Mouse (Mus musculus): ENCODE data around the gene Phldb3. TPM values are rescaled to one million over a fixed set of nuclear protein-coding genes. Genes with fewer than 3 reads are reported as not detected.

Gene Phldb3
- total RNA-seq, 2 experiments from 2014 or later = 0.85 TPM; not detected in 1

DNA sequence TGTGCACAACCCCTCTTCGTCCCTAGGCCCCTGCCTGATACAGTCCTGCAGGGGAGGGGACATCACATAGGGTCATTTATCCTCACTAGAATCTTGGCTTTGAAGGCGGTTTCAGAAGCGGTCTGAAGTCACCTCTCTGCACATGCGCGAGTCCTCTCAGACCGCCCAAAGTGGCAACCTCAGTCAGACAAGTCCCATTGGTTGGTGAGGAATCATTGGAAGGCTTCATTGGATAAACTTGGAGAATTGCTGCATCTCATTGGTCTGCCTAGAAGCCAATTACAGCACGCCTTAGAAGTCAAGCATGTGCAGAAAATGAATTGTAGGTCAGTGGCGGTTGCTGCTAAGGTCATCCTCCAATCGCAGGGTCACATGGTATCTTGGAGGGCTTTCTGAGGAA, 66.0 kb downstream of the Phldb3 start, which contains the start of gene Tex101:
TSS of gene Tex101 (minus strand) at position 101 of the 400 bp plus-strand sequence.
- ATAC-seq (replicated peaks; ENCODE audit: low FRiP score, poor library complexity, severe bottlenecking) = no peak

Other genes with a start within 250 kb of the Phldb3 start
- 102 and 125 TPM in 2 replicates for gene Kcnn4, start 240.5 kb upstream of the Phldb3 start, total RNA-seq (2015; ENCODE audit: low replicate concordance)
- 244 and 272 TPM in 2 replicates for gene Kcnn4, start 240.5 kb upstream of the Phldb3 start, total RNA-seq (2017; ENCODE audit: low replicate concordance)
- 9.6 and 11.1 TPM in 2 replicates for gene Smg9, start 211.1 kb upstream of the Phldb3 start, total RNA-seq (2015; ENCODE audit: low replicate concordance)
- 13.3 and 16.0 TPM in 2 replicates for gene Smg9, start 211.1 kb upstream of the Phldb3 start, total RNA-seq (2017; ENCODE audit: low replicate concordance)
- gene Irgc1, start 158.5 kb upstream of the Phldb3 start, total RNA-seq (2015; ENCODE audit: low replicate concordance) = not detected in 2 replicates
- not detected in 2 replicates for gene Irgc1, start 158.5 kb upstream of the Phldb3 start, total RNA-seq (2017; ENCODE audit: low replicate concordance)
- 28.4 and 30.9 TPM in 2 replicates for gene Plaur, start 148.3 kb upstream of the Phldb3 start, total RNA-seq (2015; ENCODE audit: low replicate concordance)
- gene Plaur, start 148.3 kb upstream of the Phldb3 start, total RNA-seq (2017; ENCODE audit: low replicate concordance) = 19.4 and 34.9 TPM in 2 replicates
- not detected in 2 replicates for gene Cadm4, start 128.7 kb upstream of the Phldb3 start, total RNA-seq (2015; ENCODE audit: low replicate concordance)
- 0.77 TPM in 1 of 2 replicates, not detected in the other for gene Cadm4, start 128.7 kb upstream of the Phldb3 start, total RNA-seq (2017; ENCODE audit: low replicate concordance)
- gene Zfp428, start 103.8 kb upstream of the Phldb3 start, total RNA-seq (2015; ENCODE audit: low replicate concordance) = not detected in 2 replicates
- not detected in 2 replicates for gene Zfp428, start 103.8 kb upstream of the Phldb3 start, total RNA-seq (2017; ENCODE audit: low replicate concordance)
- not detected in 2 replicates for gene AC161166.1, start 98.3 kb upstream of the Phldb3 start, total RNA-seq (2015; ENCODE audit: low replicate concordance)
- gene AC161166.1, start 98.3 kb upstream of the Phldb3 start, total RNA-seq (2017; ENCODE audit: low replicate concordance) = not detected in 2 replicates
- 0.42 TPM in 1 of 2 replicates, not detected in the other for gene Irgq, start 80.1 kb upstream of the Phldb3 start, total RNA-seq (2015; ENCODE audit: low replicate concordance)
- 1.4 and 1.6 TPM in 2 replicates for gene Irgq, start 80.1 kb upstream of the Phldb3 start, total RNA-seq (2017; ENCODE audit: low replicate concordance)
- gene Pinlyp, start 64.6 kb upstream of the Phldb3 start, total RNA-seq (2015; ENCODE audit: low replicate concordance) = not detected in 2 replicates
- not detected in 2 replicates for gene Pinlyp, start 64.6 kb upstream of the Phldb3 start, total RNA-seq (2017; ENCODE audit: low replicate concordance)
- 7.5 and 9.4 TPM in 2 replicates for gene Xrcc1, start 64.5 kb upstream of the Phldb3 start, total RNA-seq (2015; ENCODE audit: low replicate concordance)
- gene Xrcc1, start 64.5 kb upstream of the Phldb3 start, total RNA-seq (2017; ENCODE audit: low replicate concordance) = 15.9 and 18.0 TPM in 2 replicates
- gene Ethe1, start 23.2 kb upstream of the Phldb3 start, total RNA-seq (2015; ENCODE audit: low replicate concordance) = 22.3 and 28.0 TPM in 2 replicates
- 9.5 and 10.7 TPM in 2 replicates for gene Ethe1, start 23.2 kb upstream of the Phldb3 start, total RNA-seq (2017; ENCODE audit: low replicate concordance)
- not detected in 2 replicates for gene Zfp575, start 23.1 kb upstream of the Phldb3 start, total RNA-seq (2015; ENCODE audit: low replicate concordance)
- gene Zfp575, start 23.1 kb upstream of the Phldb3 start, total RNA-seq (2017; ENCODE audit: low replicate concordance) = not detected in 2 replicates
- not detected in 2 replicates for gene Lypd3, start 25.8 kb downstream of the Phldb3 start, total RNA-seq (2015; ENCODE audit: low replicate concordance)
- gene Lypd3, start 25.8 kb downstream of the Phldb3 start, total RNA-seq (2017; ENCODE audit: low replicate concordance) = not detected in 2 replicates
- not detected in 2 replicates for gene Tex101, start 65.9 kb downstream of the Phldb3 start, total RNA-seq (2015; ENCODE audit: low replicate concordance)
- gene Tex101, start 65.9 kb downstream of the Phldb3 start, total RNA-seq (2017; ENCODE audit: low replicate concordance) = not detected in 2 replicates
- gene BC049730, start 98.5 kb downstream of the Phldb3 start, total RNA-seq (2015; ENCODE audit: low replicate concordance) = not detected in 2 replicates
- gene BC049730, start 98.5 kb downstream of the Phldb3 start, total RNA-seq (2017; ENCODE audit: low replicate concordance) = not detected in 2 replicates
- gene Gm4763, start 116.1 kb downstream of the Phldb3 start, total RNA-seq (2015; ENCODE audit: low replicate concordance) = not detected in 2 replicates
- gene Gm4763, start 116.1 kb downstream of the Phldb3 start, total RNA-seq (2017; ENCODE audit: low replicate concordance) = not detected in 2 replicates
- gene Cd177, start 149.5 kb downstream of the Phldb3 start, total RNA-seq (2015; ENCODE audit: low replicate concordance) = 66.3 and 90.3 TPM in 2 replicates
- 93.1 and 113 TPM in 2 replicates for gene Cd177, start 149.5 kb downstream of the Phldb3 start, total RNA-seq (2017; ENCODE audit: low replicate concordance)
- 5.4 and 9.2 TPM in 2 replicates for gene Ceacam10, start 166.4 kb downstream of the Phldb3 start, total RNA-seq (2015; ENCODE audit: low replicate concordance)
- 3.9 and 9.7 TPM in 2 replicates for gene Ceacam10, start 166.4 kb downstream of the Phldb3 start, total RNA-seq (2017; ENCODE audit: low replicate concordance)